Mouse (Mus musculus) regulatory T cell (primary cell): ENCODE results near the gene C2cd2l.
"Not testable (repeated sequence)": the region's sequence is repeated elsewhere in the genome, so short reads cannot be mapped to it uniquely, and the experiment has no call there.

Source experiments
- in situ Hi-C: fragments of 300-600 bp; cut with MboI, MseI; formaldehyde crosslinking; loops from one replicate; pipeline ENCODE4 v1.15.1; 2025; ENCODE audit warnings: high pct_unique_total_duplicates

Gene C2cd2l

GRCm38 (mm10) chr9:44336513-44336912 lies 16.4 kb upstream of the C2cd2l start:
- in situ Hi-C loops = loop anchor here (5.0 kb wide), 1 partner anchor 46 kb away; no protein-coding TSS in a partner anchor

DNA sequence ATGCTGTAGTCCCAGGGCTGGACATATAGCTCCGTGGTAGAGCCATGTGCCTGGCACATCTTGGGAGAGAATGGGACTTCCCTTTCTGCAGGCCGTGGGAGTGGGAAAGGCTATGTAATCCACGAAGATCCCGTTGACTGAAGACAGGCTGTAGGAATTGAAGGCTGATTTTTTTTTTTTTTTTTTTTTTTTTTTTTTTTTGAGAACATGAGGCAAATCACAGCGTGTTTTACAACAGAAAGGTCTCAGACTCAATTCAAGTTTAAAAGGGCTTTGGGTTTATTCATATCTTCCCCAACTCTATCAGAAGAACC lies 16.0 kb upstream of the C2cd2l start:
- in situ Hi-C loops = loop anchor here (5.0 kb wide), 1 partner anchor 46 kb away; no protein-coding TSS in a partner anchor

GRCm38 (mm10) chr9:44335331-44336092 lies 15.4 kb upstream of the C2cd2l start:
- in situ Hi-C loops = loop anchor here (5.0 kb wide), 1 partner anchor 47 kb away; no protein-coding TSS in a partner anchor

GRCm38 (mm10) chr9:44334396-44335330 lies 14.6 kb upstream of the C2cd2l start, which contains the start of gene H2afx:
TSS of gene H2afx (plus strand) at chr9:44334694.
- in situ Hi-C loops = loop anchor here (5.0 kb wide), 1 partner anchor 48 kb away; no protein-coding TSS in a partner anchor

GRCm38 (mm10) chr9:44332918-44333638 lies 13.0 kb upstream of the C2cd2l start:
- in situ Hi-C loops = no loop called here

- in situ Hi-C loops = no loop called here
Observed at GRCm38 (mm10) chr9:44330736-44331135, 10.7 kb upstream of the C2cd2l start.

- in situ Hi-C loops = no loop called here
Observed at GRCm38 (mm10) chr9:44327926-44328325, 7.8 kb upstream of the C2cd2l start.

DNA sequence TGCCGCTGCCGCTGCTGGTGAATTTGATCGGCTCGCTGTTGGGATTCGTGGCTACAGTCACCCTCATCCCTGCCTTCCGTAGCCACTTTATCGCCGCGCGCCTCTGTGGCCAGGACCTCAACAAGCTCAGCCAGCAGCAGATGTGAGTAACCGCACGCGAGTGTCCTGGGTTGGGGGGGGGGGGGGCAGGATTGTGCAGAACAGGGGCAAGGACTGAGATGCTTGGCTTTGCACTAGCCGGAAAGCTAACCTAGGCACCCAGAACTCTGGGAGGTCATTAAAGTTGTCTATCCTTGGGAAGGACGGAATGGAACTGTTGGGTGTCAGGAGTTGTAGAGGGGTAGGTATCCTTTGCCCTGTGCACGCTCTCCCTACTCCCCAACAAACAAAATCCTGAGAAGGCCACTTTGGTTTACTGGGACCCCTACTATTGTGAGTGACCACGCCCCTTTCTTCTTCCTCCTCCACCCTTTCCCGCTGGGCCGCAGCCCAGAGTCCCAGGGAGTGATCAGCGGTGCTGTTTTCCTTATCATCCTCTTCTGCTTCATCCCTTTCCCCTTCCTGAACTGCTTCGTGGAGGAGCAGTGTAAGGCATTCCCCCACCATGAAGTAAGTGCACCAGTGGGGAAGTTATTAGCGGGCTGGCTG lies 7.1 kb upstream of the C2cd2l start:
- in situ Hi-C loops = no loop called here

GRCm38 (mm10) chr9:44326371-44327063 lies 6.4 kb upstream of the C2cd2l start:
- in situ Hi-C loops = no loop called here

DNA sequence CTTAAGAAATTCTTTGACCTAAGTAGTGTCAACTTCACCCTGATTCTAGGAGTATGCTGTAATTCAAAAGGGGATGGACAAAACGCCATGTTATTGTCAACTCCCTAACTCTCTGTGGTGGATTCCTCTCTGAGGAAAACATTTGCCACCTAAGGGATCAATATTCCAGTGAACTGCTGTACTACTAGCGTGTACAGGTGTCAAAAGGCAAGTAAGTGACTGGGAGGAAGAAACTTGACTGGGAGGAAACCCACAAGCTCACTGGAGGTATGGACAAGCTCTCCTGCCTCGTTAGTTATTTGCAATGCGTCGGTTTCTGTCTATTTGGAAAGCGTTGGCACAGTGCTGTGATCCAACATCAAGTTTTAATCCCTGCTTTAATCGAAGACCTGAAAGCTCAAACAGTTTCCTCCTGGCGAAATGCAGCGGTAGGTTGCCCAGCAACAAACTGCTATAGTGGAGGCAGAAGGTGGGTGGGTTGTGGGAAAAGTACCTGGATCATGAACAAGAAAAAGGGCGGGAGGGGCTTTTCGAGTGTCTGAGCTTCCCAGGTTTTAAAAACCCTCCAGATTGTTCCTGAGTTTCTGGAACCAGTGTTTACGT lies 5.8 kb upstream of the C2cd2l start, which contains the start of gene Dpagt1:
Gene Dpagt1, plus strand, starts transcription at position 252 of the 603 bp plus-strand sequence.
- in situ Hi-C loops = no loop called here

DNA sequence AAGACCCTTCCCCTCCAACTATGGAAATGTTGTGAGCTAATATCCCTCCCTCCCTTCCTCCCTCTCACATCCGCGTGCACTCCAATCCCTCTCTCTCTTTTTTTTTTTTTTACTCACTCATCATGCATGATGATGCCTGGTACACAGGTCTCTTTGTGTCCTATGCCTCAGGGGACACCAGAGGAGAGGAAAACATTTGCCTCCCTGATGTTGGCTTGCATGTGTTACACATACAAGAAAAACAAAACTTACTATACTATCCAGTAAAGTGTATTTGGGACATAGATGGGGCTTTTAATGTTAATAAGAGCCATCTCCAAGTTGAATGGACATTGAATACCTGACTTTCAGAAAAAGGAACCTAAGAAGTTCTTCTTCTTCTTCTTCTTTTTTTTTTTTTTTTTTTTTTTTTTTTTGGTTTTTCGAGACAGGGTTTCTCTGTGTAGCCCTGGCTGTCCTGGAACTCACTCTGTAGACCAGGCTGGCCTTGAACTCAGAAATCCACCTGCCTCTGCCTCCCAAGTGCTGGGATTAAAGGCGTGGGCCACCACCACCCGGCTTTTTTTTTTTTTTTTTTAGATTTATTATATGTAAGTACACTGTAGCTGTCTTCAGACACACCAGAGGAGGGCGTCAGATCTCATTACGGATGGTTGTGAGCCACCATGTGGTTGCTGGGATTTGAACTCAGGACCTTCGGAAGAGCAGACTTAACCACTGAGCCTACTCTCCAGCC lies 5.1 kb upstream of the C2cd2l start:
- in situ Hi-C loops = not testable (repeated sequence)

DNA sequence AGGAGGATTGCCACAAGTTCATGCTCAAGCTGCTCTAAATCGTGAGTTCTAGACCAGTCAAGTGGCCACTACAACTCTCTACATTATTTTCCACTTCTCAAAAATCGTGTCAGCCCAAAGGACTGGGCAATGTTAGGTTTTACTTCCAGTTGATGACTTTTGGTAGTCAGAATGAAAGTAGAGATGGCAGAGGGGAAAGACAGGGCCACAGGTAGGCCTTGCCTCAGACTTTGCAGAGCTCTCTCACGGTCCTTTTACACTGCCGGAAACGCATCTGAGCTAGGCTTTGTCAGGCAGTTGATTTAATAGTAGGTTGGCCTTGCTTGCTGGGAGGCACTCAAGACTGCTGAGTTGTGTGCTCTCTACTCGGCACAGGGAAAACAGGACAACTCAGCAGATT lies 4.1 kb upstream of the C2cd2l start:
- in situ Hi-C loops = no loop called here

- in situ Hi-C loops = not testable (repeated sequence)
Observed at GRCm38 (mm10) chr9:44323656-44324055, 3.6 kb upstream of the C2cd2l start.

DNA sequence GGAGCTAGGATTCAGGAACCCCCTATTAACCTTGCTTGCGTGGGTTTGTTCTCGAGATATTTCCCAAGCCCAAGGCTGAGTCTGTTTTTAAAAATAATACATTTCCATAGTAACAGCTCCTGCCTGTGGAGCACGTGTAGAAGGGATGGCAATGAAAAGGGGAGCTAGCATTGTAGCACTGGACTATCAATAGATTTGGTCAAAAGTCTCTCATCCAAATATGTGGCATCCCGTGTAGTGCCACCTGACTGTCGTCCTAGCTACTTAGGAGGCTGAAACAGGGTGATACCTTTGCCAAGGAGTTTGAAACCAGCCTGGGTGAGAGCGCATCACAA lies 681 bp upstream of the C2cd2l start:
- in situ Hi-C loops = no loop called here

- in situ Hi-C loops = no loop called here
Observed at GRCm38 (mm10) chr9:44319105-44319886, 789 bp downstream of the C2cd2l start.

DNA sequence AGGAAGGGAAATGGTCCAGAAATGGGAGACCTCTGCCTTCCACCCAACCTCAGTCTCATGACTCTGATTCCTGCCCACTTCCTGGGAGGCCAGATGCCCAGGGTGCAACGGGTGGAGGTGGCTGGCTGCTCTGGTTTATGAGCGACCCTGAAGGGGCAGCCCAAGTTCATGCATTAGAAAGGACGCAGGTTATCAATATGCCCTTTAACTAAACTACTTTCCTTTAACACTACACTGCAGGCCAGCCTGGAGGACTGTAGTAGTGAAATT lies 1.3 kb downstream of the C2cd2l start:
- in situ Hi-C loops = no loop called here

DNA sequence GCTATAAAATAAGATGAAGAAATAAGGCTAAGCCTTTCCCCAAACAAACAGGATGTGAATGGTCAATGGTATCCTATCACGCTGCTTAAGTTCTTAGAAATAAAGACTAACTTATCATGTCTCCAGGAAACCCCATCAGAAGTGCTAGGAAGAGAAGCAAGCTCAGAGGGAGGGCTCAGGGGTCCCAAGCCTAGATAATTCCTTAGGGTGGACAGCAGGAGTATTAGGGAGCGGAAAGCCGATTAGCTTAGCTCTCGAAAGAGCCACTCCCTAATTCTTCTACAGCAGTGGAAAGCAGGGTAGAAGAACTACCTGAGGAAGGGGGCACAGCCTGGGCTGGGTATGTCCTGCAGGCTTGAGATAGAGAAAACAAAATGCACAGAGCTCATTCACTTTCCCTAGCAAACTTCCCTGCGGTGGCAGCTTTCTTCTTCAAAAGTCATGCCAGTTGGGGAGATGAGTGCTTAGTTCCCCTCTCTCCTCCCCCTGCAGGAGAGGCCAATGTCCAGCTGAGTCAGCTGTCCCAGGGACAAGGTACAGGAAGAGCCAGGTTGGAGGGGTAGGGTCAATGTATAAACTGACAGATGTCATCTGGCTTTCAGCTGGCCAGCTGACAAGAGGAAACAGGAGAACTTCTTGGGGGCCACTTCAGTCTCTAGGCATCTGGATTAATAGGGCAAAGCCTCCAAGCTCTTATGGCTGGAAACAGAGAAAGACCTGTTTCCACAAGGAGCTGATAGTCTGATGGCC lies 1.8 kb downstream of the C2cd2l start:
- in situ Hi-C loops = no loop called here

DNA sequence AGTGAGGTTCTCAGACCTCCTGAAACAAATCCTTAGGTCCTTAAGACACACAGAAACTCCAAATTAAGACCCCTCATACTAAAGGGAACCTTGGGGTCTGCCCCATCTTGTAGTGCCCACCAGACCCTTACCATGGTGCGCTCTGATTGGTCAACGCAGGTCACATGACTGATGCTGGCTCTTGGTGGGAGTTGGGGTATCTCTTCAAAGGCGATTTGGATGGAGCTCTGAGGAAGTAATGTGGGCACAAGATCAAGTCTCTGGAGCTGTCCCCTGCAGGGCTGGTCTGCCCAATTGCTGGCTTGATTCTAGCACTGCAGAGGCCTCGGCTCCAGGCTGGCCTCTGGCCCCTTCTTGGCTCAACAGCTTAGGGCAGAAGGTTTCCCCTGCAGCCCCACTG lies 2.6 kb downstream of the C2cd2l start:
- in situ Hi-C loops = no loop called here
